Mouse (Mus musculus) myocyte (in vitro differentiated cells): Measurements from ENCODE around the gene Cxcr5. TPM values are rescaled to one million over a fixed set of nuclear protein-coding genes. Genes with fewer than 3 reads are reported as not detected.

Experiments used
- H3K27me3 ChIP-seq: one replicate; pipeline ENCODE4 v1.6.1; 2011; ENCODE audit not compliant: control insufficient read depth, insufficient read depth, insufficient read length
- H3K36me3 ChIP-seq: one replicate; pipeline ENCODE4 v1.6.1; 2011; ENCODE audit not compliant: control insufficient read depth, insufficient read depth
- H3K4me2 ChIP-seq: one replicate; pipeline ENCODE4 v1.6.1; 2011; ENCODE audit warnings: low read depth, control low read depth
- H3K4me3 ChIP-seq: one replicate; pipeline ENCODE4 v1.5.1; 2011; ENCODE audit warnings: mild to moderate bottlenecking, control low read depth, moderate library complexity
- H3K79me2 ChIP-seq: one replicate; pipeline ENCODE4 v1.6.1; 2011; ENCODE audit not compliant: control insufficient read depth, insufficient read depth
- H3ac ChIP-seq: one replicate; pipeline ENCODE4 v1.6.1; 2011; ENCODE audit not compliant: control insufficient read depth, insufficient read length
- CEBPB ChIP-seq: IDR thresholded peaks from 2 replicates; pipeline ENCODE4 v1.6.1; 2011; ENCODE audit warnings: mild to moderate bottlenecking, moderate library complexity; ENCODE audit not compliant: poor library complexity, insufficient read depth, severe bottlenecking
- E2F4 ChIP-seq: IDR thresholded peaks from one replicate; pipeline ENCODE4 v1.6.1; 2011; ENCODE audit warnings: mild to moderate bottlenecking, control low read depth, moderate library complexity; ENCODE audit not compliant: insufficient read depth
- MAX ChIP-seq: IDR thresholded peaks from one replicate; pipeline ENCODE4 v1.6.1; 2011; ENCODE audit warnings: low read depth, mild to moderate bottlenecking, control low read depth
- MYOD1 ChIP-seq, 3 experiments: IDR thresholded peaks; one replicate each; pipeline ENCODE4 v1.6.1; 2011; ENCODE audit warnings: control low read depth in 2 of 3, low read depth in 2 of 3, mild to moderate bottlenecking in 2 of 3, moderate library complexity in 1 of 3; ENCODE audit not compliant: insufficient read length in 2 of 3, control insufficient read depth in 1 of 3
- MYOG ChIP-seq, 3 experiments: IDR thresholded peaks; one replicate each; pipeline ENCODE4 v1.6.1; 2011; ENCODE audit warnings: control low read depth in 2 of 3, low read depth in 2 of 3, mild to moderate bottlenecking in 2 of 3; ENCODE audit not compliant: insufficient read length in 2 of 3, control insufficient read depth in 1 of 3, insufficient read depth in 1 of 3
- POLR2A ChIP-seq: IDR thresholded peaks from one replicate; pipeline ENCODE4 v1.6.1; 2011; ENCODE audit warnings: low read depth, mild to moderate bottlenecking, control low read depth, moderate library complexity; ENCODE audit not compliant: insufficient read length
- POLR2AphosphoS2 ChIP-seq: IDR thresholded peaks from one replicate; pipeline ENCODE4 v1.6.1; 2011; ENCODE audit warnings: low read depth, control low read depth; ENCODE audit not compliant: insufficient read length
- REST ChIP-seq: IDR thresholded peaks from one replicate; pipeline ENCODE4 v1.6.1; 2011; ENCODE audit warnings: mild to moderate bottlenecking, control low read depth, moderate library complexity; ENCODE audit not compliant: insufficient read depth, insufficient read length
- SRF ChIP-seq: IDR thresholded peaks from one replicate; pipeline ENCODE4 v1.6.1; 2011; ENCODE audit warnings: low read depth; ENCODE audit not compliant: control insufficient read depth, insufficient read length
- TCF12 ChIP-seq: IDR thresholded peaks from one replicate; pipeline ENCODE4 v1.6.1; 2011; ENCODE audit warnings: mild to moderate bottlenecking, control low read depth; ENCODE audit not compliant: poor library complexity, insufficient read depth, severe bottlenecking
- TCF3 ChIP-seq: IDR thresholded peaks from one replicate; pipeline ENCODE4 v1.6.1; 2011; ENCODE audit warnings: low read depth, control low read depth; ENCODE audit not compliant: insufficient read length
- USF1 ChIP-seq: IDR thresholded peaks from one replicate; pipeline ENCODE4 v1.6.1; 2011; ENCODE audit warnings: low read depth, mild to moderate bottlenecking, control low read depth, moderate library complexity
- polyA plus RNA-seq: library from polyadenylated mRNA; unstranded; fragments of >200 nt; fragmentation: generic; extraction: Trizol; gene quantifications from one replicate; pipeline ENCODE4 v1.2.1, GENCODE M21; 2012; ENCODE audit warnings: missing spikeins

Cxcr5 gene
- polyA plus RNA-seq, 1 experiment, result 0.01 TPM

DNA sequence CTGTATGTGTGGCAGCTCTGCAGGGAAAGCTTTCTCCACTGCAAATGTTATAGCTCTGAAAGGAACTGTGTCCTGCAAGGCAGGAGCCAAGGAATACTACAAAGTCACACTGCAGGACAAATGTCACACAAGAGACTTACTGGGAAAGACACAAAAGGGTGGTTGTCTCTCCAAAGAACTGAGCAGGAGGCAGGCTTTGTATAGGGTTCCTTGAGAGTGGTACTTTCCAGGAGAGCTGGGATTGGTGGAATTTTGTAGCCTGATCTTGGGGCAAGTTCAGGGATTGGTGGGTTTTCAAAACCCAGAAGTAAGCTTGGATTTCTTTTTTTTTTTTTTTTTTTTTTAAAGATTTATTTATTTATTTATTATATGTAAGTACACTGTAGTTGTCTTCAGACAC, 27.4 kb upstream of the Cxcr5 start:
- Histone ChIP-seq H3K79me2 (no peaks in the 10 kb centered on the region), H3K27me3 (no peaks in the 10 kb centered on the region), H3K4me3 (no peak overlapping the region), H3K4me2 (no peak overlapping the region), H3K36me3 (no peaks in the 10 kb centered on the region), H3ac (no peak overlapping the region)
- TF ChIP-seq TCF3 (no peak), REST (no peak), E2F4 (no peak), MYOG (IDR thresholded peaks at IDR 0.05; ENCODE audit: control insufficient read depth in 1 of 3, insufficient read depth in 1 of 3, insufficient read length in 2 of 3, low read depth in 2 of 3) (no peak), POLR2AphosphoS2 (no peak), CEBPB (no peak), MAX (no peak), TCF12 (no peak), MYOD1 (IDR thresholded peaks at IDR 0.05; ENCODE audit: control insufficient read depth in 1 of 3, insufficient read length in 2 of 3, low read depth in 2 of 3) (no peak), USF1 (no peak)

DNA sequence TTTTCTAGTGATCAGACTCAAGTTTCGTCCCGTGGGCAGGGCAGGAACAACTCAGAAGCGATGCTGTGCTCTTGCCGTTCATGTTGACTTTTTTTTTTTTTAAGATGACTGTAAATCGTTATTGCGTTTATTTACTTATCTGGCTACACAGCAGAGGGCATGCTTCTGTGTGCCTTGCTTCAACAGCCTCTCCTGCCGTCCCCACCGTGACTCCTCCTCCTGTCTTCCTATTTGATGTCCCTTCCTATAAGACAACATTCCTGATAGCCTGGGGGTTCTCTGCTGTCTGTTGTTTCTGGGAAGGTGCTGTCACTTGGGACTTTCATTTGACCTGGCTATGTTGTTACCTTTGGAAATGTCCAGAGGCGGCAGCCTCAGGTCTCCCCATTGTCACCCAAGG, 26.9 kb upstream of the Cxcr5 start:
- H3K79me2 ChIP-seq, result no peaks in the 10 kb centered on the region
- no peak overlapping the region for H3K4me2 ChIP-seq
- no peak overlapping the region for H3ac ChIP-seq
- H3K27me3 ChIP-seq, result no peaks in the 10 kb centered on the region
- no peak for TF ChIP-seq E2F4
- TF ChIP-seq POLR2A, result no peak
- no peak for TF ChIP-seq MYOD1 (IDR thresholded peaks at IDR 0.05; ENCODE audit: control insufficient read depth in 1 of 3, insufficient read length in 2 of 3, low read depth in 2 of 3)
- no peak for TF ChIP-seq POLR2AphosphoS2
- TF ChIP-seq REST, result no peak
- no peak for TF ChIP-seq USF1
- no peak for TF ChIP-seq TCF3
- TF ChIP-seq MAX, result no peak
- no peak for TF ChIP-seq CEBPB
- no peak for TF ChIP-seq SRF
- no peaks in the 10 kb centered on the region for H3K36me3 ChIP-seq
- H3K4me3 ChIP-seq, result no peak overlapping the region

DNA sequence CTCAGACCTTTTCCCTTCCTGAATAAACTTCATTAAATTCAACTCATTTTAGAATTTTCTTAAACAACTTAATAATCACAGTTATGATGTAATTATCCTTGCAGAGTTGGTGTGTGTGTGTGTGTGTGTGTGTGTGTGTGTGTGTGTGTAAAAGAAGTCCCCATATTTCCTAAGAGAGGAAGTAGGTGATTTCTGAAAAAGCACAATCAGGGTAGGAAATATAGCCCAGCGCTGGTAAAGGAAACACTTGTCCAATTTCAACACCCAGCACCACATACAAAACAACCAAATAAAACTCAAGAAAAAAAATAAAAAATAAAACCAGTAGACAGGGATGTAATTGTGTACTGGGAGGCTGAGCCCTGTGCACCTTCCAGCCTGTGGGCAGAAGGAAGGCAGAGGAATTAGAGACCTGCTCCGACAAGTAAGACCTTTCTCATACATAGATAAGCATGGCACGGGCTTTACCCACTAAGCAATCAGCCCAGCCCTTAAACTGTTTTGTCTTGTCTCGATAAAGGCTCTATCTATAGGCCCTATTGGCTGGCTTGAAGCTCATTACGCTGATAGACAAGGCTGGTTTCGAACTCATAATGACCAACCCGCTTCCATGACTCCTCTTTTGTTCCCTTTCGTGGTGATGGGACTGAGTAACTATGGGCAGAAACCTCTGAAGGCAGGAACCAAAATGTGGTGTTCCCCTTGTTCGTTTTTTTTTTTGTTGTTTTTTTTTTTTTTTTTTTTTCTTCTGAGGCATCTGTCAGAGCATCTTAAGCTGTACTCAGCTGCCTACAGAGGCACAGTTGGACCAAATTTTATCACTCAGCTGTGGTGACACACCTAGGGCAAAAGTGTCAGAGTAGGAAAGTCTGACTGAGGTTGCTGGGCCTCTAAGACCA, 25.8 kb upstream of the Cxcr5 start:
- no peaks in the 10 kb centered on the region for H3K27me3 ChIP-seq
- no peaks in the 10 kb centered on the region for H3K79me2 ChIP-seq
- TF ChIP-seq REST, result no peak
- no peak for TF ChIP-seq MYOG (IDR thresholded peaks at IDR 0.05; ENCODE audit: control insufficient read depth in 1 of 3, insufficient read depth in 1 of 3, insufficient read length in 2 of 3, low read depth in 2 of 3)
- no peak for TF ChIP-seq TCF12
- TF ChIP-seq E2F4, result no peak
- no peak for TF ChIP-seq POLR2A
- no peak for TF ChIP-seq USF1
- TF ChIP-seq MYOD1 (IDR thresholded peaks at IDR 0.05; ENCODE audit: control insufficient read depth in 1 of 3, insufficient read length in 2 of 3, low read depth in 2 of 3), result no peak
- no peak for TF ChIP-seq TCF3
- TF ChIP-seq MAX, result no peak
- TF ChIP-seq POLR2AphosphoS2, result no peak
- TF ChIP-seq CEBPB, result no peak
- TF ChIP-seq SRF, result no peak
- H3K4me2 ChIP-seq, result no peak overlapping the region
- H3K36me3 ChIP-seq, result no peaks in the 10 kb centered on the region
- H3ac ChIP-seq, result no peak overlapping the region
- H3K4me3 ChIP-seq, result no peak overlapping the region

DNA sequence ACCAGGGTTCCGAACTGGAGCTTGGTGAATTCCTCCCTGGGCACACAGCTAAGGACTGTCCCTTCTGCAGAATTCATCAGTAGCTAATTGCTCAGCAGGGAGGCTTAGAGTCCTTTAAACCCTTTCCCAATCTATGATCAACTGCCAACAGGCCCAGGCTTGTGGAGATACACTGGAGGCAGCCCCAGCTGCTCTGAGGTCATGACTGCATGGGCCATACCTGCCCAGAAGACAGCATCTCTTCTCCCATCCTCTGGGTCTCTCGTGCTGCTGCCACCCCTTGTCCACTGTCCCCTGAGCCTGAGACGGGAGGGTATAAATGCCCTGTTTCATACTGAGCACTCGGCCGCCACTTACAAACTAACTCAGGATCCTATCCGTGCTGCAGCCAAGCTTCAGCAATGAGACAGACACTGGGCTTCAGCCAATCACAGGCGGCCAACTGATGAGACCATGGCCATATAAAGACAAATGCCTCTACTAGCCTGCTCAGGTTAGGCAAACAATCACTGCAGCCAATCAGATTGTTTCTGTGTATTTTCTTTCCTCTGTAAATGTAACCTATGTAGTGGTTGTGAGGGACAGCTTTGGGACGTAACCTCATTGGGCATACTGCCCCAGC, 25.1 kb upstream of the Cxcr5 start:
- no peaks in the 10 kb centered on the region for H3K27me3 ChIP-seq
- H3K79me2 ChIP-seq, result no peaks in the 10 kb centered on the region
- H3K4me2 ChIP-seq, result no peak overlapping the region
- H3ac ChIP-seq, result no peak overlapping the region
- H3K4me3 ChIP-seq, result no peak overlapping the region
- H3K36me3 ChIP-seq, result no peaks in the 10 kb centered on the region
- TF ChIP-seq CEBPB (no peak), MYOG (IDR thresholded peaks at IDR 0.05; ENCODE audit: control insufficient read depth in 1 of 3, insufficient read depth in 1 of 3, insufficient read length in 2 of 3, low read depth in 2 of 3) (no peak), TCF3 (no peak), MYOD1 (IDR thresholded peaks at IDR 0.05; ENCODE audit: control insufficient read depth in 1 of 3, insufficient read length in 2 of 3, low read depth in 2 of 3) (no peak), E2F4 (no peak), REST (no peak), SRF (no peak), USF1 (no peak), POLR2AphosphoS2 (no peak), TCF12 (no peak), POLR2A (no peak), MAX (no peak)
